Mouse (Mus musculus) limb, embryonic 10.5 days (tissue): ENCODE measurements around the gene Map2k1. TPM values are rescaled to one million over a fixed set of nuclear protein-coding genes. Genes with fewer than 3 reads are reported as not detected.
"Not testable (repeated sequence)": the region's sequence is repeated elsewhere in the genome, so short reads cannot be mapped to it uniquely, and the experiment has no call there.

Experiments
- DNase-seq: peaks from one replicate; pipeline ENCODE4 v3.0.0-alpha.2; 2017; ENCODE audit warnings: low spot score
- H3K27ac ChIP-seq: fragments of 300-500 bp; sonication (generic); 2 replicates; pipeline ENCODE4 v1.5.1; 2016; ENCODE audit warnings: mild to moderate bottlenecking
- H3K27me3 ChIP-seq: fragments of 300-500 bp; sonication (generic); 2 replicates; pipeline ENCODE4 v1.6.1; 2016; ENCODE audit warnings: low read depth, mild to moderate bottlenecking; ENCODE audit not compliant: poor library complexity, severe bottlenecking
- H3K36me3 ChIP-seq: fragments of 300-500 bp; sonication (generic); 2 replicates; pipeline ENCODE4 v1.6.1; 2016; ENCODE audit warnings: mild to moderate bottlenecking, moderate library complexity
- H3K4me1 ChIP-seq: fragments of 300-500 bp; sonication (generic); 2 replicates; pipeline ENCODE4 v1.6.1; 2016
- H3K4me3 ChIP-seq: fragments of 300-500 bp; sonication (generic); 2 replicates; pipeline ENCODE4 v1.5.1; 2016; ENCODE audit warnings: mild to moderate bottlenecking, moderate library complexity
- H3K9me3 ChIP-seq: fragments of 300-500 bp; sonication (generic); replicated peaks from 2 replicates; pipeline ENCODE4 v1.6.1; 2016; ENCODE audit warnings: mild to moderate bottlenecking
- WGBS: fragments of 180-500 bp; shearing (Covaris S2); methylation state at CpG from one replicate; pipeline ENCODE4 v1.1.7; 2016; 5-methylcytosine and 5-hydroxymethylcytosine counted together
- polyA plus RNA-seq: library from polyadenylated mRNA; unstranded; fragments of >200 nt; fragmentation: Nextera tagmentation; extraction: Ambion mirVana; gene quantifications from 2 replicates; pipeline ENCODE4 v1.2.1, GENCODE M21; 2016

Gene Map2k1
- polyA plus RNA-seq, 1 experiment from 2014 or later = 76.5 TPM

GRCm38 (mm10) chr9:64219305-64219704 lies 34.1 kb downstream of the Map2k1 start:
- H3K9me3 ChIP-seq = no peaks in the 10 kb centered on the region
- DNase-seq = no peak
- H3K27ac ChIP-seq = no peak overlapping the region
- 66% methylated on average over 1 of the region's 1 CpGs for WGBS
- H3K4me3 ChIP-seq = no peak overlapping the region
- no peaks in the 10 kb centered on the region for H3K27me3 ChIP-seq
- H3K36me3 ChIP-seq = peaks cover 6% of the 10 kb centered on the region
- H3K4me1 ChIP-seq = peaks cover 12% of the 10 kb centered on the region

GRCm38 (mm10) chr9:64217887-64218286 lies 35.5 kb downstream of the Map2k1 start:
- peaks cover 12% of the 10 kb centered on the region for H3K4me1 ChIP-seq
- no peak for DNase-seq
- H3K27me3 ChIP-seq = no peaks in the 10 kb centered on the region
- H3K27ac ChIP-seq = no peak overlapping the region
- H3K4me3 ChIP-seq = no peak overlapping the region
- H3K9me3 ChIP-seq = no peaks in the 10 kb centered on the region
- peaks cover 10% of the 10 kb centered on the region for H3K36me3 ChIP-seq

- no peak for DNase-seq
- peaks cover 22% of the 10 kb centered on the region for H3K36me3 ChIP-seq
- H3K9me3 ChIP-seq = no peaks in the 10 kb centered on the region
- H3K27ac ChIP-seq = no peak overlapping the region
- H3K4me3 ChIP-seq = no peak overlapping the region
- peaks cover 12% of the 10 kb centered on the region for H3K4me1 ChIP-seq
- no peaks in the 10 kb centered on the region for H3K27me3 ChIP-seq
- WGBS = 95% methylated on average over 2 of the region's 2 CpGs
Observed at GRCm38 (mm10) chr9:64216641-64217040, 36.8 kb downstream of the Map2k1 start.

GRCm38 (mm10) chr9:64216090-64216489 lies 37.3 kb downstream of the Map2k1 start:
- Histone ChIP-seq H3K4me3 (no peak overlapping the region), H3K9me3 (no peaks in the 10 kb centered on the region), H3K36me3 (peaks cover 27% of the 10 kb centered on the region), H3K4me1 (peaks cover 12% of the 10 kb centered on the region), H3K27me3 (no peaks in the 10 kb centered on the region), H3K27ac (no peak overlapping the region)
- DNase-seq = no peak
- 68% methylated on average over 4 of the region's 4 CpGs for WGBS

- Histone ChIP-seq H3K27ac (no peak overlapping the region), H3K4me3 (no peak overlapping the region), H3K9me3 (no peaks in the 10 kb centered on the region), H3K27me3 (no peaks in the 10 kb centered on the region), H3K4me1 (peaks cover 3% of the 10 kb centered on the region; the same call in 1 of the 2 replicates), H3K36me3 (peaks cover 42% of the 10 kb centered on the region)
- WGBS = 87% methylated on average over 17 of the region's 17 CpGs
- no peak for DNase-seq
Observed at GRCm38 (mm10) chr9:64214452-64214851, 39.0 kb downstream of the Map2k1 start.

DNA sequence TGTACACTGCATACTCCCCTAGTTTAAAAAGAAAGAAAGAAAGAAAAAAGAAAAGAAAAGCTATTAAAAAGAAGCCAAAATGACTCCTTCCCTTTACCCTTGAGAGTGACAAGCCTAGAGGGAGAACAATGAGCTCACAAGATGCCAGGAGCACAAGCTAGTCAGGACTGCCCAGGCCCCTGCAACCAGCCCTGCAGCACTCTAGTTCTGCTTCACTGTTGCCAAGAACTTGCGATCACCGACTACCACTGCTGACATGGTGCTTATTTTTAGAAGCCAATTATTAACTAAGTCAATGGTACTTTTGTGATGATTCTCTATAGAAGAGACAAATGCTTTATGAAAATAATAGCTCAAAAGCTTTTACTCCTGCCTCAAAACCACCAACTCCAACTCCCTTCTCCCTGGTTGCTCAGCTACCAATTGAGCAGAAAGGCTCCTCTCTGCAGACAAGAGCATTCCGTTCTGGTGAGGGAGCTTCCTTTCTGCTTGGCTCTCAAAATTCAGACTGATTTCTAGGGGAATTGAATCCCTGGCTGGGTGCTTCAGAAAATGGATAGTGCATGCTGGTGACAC lies 45.8 kb downstream of the Map2k1 start:
- 88% methylated on average over 3 of the region's 3 CpGs for WGBS
- H3K36me3 ChIP-seq = peaks cover 92% of the 10 kb centered on the region

GRCm38 (mm10) chr9:64202866-64203265 lies 50.6 kb downstream of the Map2k1 start:
- Histone ChIP-seq H3K36me3 (peaks cover 85% of the 10 kb centered on the region), H3K27ac (no peak overlapping the region), H3K4me1 (no peaks in the 10 kb centered on the region), H3K4me3 (no peak overlapping the region), H3K9me3 (no peaks in the 10 kb centered on the region), H3K27me3 (no peaks in the 10 kb centered on the region)
- DNase-seq = no peak

More for the DNA sequence above, 45.8 kb downstream of the Map2k1 start:
- H3K27me3 ChIP-seq = no peaks in the 10 kb centered on the region
- DNase-seq = no peak
- no peak overlapping the region for H3K4me3 ChIP-seq
- H3K9me3 ChIP-seq = no peaks in the 10 kb centered on the region
- no peaks in the 10 kb centered on the region for H3K4me1 ChIP-seq
- H3K27ac ChIP-seq = no peak overlapping the region

GRCm38 (mm10) chr9:64202331-64202730 lies 51.1 kb downstream of the Map2k1 start:
- Histone ChIP-seq H3K36me3 (peaks cover 82% of the 10 kb centered on the region), H3K9me3 (no peaks in the 10 kb centered on the region), H3K4me1 (no peaks in the 10 kb centered on the region), H3K4me3 (no peak overlapping the region), H3K27ac (no peak overlapping the region), H3K27me3 (no peaks in the 10 kb centered on the region)
- DNase-seq = no peak

- Histone ChIP-seq H3K4me3 (no peak overlapping the region), H3K4me1 (no peaks in the 10 kb centered on the region), H3K27ac (no peak overlapping the region), H3K27me3 (no peaks in the 10 kb centered on the region), H3K9me3 (no peaks in the 10 kb centered on the region), H3K36me3 (peaks cover 74% of the 10 kb centered on the region)
- no peak for DNase-seq
- WGBS = 91% methylated on average over 2 of the region's 2 CpGs
Observed at GRCm38 (mm10) chr9:64199897-64200296, 53.5 kb downstream of the Map2k1 start.

GRCm38 (mm10) chr9:64198763-64199418 lies 54.5 kb downstream of the Map2k1 start:
- H3K27ac ChIP-seq, DNase-seq, H3K27me3 ChIP-seq, H3K4me3 ChIP-seq, H3K4me1 ChIP-seq, H3K9me3 ChIP-seq: not testable (repeated sequence)
- 91% methylated on average over 7 of the region's 7 CpGs for WGBS
- peaks cover 73% of the 10 kb centered on the region for H3K36me3 ChIP-seq

GRCm38 (mm10) chr9:64198068-64198762 lies 55.2 kb downstream of the Map2k1 start:
- WGBS = 91% methylated on average over 5 of the region's 5 CpGs
- Histone ChIP-seq H3K4me1 (no peaks in the 10 kb centered on the region), H3K9me3 (no peaks in the 10 kb centered on the region), H3K4me3 (no peak overlapping the region), H3K36me3 (peaks cover 73% of the 10 kb centered on the region), H3K27ac (no peak overlapping the region), H3K27me3 (no peaks in the 10 kb centered on the region)
- no peak for DNase-seq

GRCm38 (mm10) chr9:64197524-64197923 lies 55.9 kb downstream of the Map2k1 start:
- Histone ChIP-seq H3K9me3 (no peaks in the 10 kb centered on the region), H3K27me3 (no peaks in the 10 kb centered on the region), H3K4me3 (no peak overlapping the region), H3K4me1 (no peaks in the 10 kb centered on the region), H3K36me3 (peaks cover 73% of the 10 kb centered on the region), H3K27ac (no peak overlapping the region)
- WGBS = 87% methylated on average over 8 of the region's 8 CpGs
- DNase-seq = no peak

DNA sequence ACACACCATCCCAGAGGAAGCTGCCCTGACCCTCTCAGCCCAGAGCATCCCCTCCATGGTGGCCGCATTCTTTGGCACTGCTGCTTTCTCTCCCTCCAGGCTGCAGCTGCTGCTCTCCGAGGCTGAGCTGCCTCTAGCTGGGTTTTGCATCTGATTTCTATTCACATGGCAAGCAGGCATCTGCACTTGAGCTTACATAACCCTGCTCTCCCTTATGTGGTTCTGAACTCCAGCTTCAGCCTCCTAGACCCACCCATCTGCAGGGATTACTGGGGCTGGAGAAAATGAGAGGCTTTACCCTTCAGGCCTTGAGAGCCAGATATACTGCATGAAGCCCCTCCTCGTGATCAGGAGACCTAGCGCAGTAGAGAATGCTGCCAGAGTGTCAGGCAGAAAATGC lies 57.9 kb downstream of the Map2k1 start:
- WGBS = 90% methylated on average over 4 of the region's 4 CpGs
- Histone ChIP-seq H3K4me3 (no peak overlapping the region), H3K27ac (no peak overlapping the region), H3K9me3 (no peaks in the 10 kb centered on the region), H3K36me3 (peaks cover 73% of the 10 kb centered on the region), H3K27me3 (no peaks in the 10 kb centered on the region), H3K4me1 (no peaks in the 10 kb centered on the region)
- DNase-seq = no peak
